Mouse (Mus musculus) ES-Bruce4 (cell line): ENCODE results near the gene Map4k4.

ENCODE experiments used
- EP300 ChIP-seq: IDR thresholded peaks from 2 replicates; pipeline ENCODE4 v1.6.1; 2011; ENCODE audit warnings: low read depth, low read length; ENCODE audit not compliant: insufficient read depth
- POLR2A ChIP-seq: IDR thresholded peaks from one replicate; pipeline ENCODE4 v1.8.1; 2011; ENCODE audit warnings: low read length; ENCODE audit not compliant: insufficient read depth

DNA sequence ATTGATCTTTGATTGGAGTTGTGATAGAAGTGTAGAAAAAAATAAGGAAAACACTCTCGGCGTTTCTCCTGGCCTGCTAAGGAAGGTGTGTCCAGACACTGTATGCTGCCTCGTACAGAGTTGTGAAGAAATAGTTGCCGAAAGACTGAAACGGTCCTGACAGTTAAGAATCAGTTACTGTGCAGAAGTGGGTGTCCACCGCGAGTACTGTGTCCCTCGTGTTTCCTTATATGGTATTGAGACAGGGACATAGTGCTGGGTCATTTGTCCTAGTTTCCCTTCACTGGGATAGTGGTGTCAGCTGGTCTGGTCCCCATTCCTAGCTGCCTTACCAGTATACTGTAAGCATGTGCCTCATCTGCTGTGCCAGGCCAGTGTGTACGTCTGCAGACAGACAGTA lies 83.6 kb downstream of the Map4k4 start:
- TF ChIP-seq POLR2A, result no peak
- TF ChIP-seq EP300, result no peak
